In the genomic region with DNA sequence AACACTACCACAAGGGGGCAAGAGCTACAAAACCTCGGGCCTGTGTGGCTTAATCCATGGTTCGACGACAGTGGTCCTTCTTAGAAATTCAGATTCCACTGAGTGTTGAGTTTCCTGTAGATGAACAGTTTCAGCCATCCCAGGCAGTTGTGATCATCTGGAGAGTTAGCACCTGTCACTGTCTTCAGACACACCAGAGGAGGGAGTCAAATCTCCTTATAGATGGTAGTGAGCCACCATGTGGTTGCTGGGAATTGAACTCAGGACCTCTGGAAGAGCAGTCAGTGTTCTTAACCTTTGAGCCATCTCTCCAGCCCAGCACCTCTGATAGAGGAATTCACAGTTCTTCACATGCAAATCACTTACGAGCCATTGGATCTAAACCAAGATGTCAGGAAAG, we compare ENCODE assay signal across 20 mouse cellular contexts. TPM values are rescaled to one million over a fixed set of nuclear protein-coding genes. Genes with fewer than 3 reads are reported as not detected.
"Had no signal": no experiment of that assay in that cellular context is flagged by ENCODE, and none has a peak within 500 bp of the region (broad histone marks: within the 10 kb centered on the region; RNA-seq: fewer than 3 reads in every experiment).

No protein-coding gene starts in this region.

- DNase-seq: lung, adult 2 months; lung, postnatal 14 days; lung, postnatal 36 days; midbrain, embryonic 14.5 days; right cerebral cortex, postnatal 14 days; thymus, adult 2 months; thymus, postnatal 25 days; thymus, postnatal 4 days had no signal

- H3K9ac ChIP-seq: lung, embryonic 15.5 days; midbrain, embryonic 12.5 days; neural tube, embryonic 12.5 days; stomach, embryonic 15.5 days had no signal

- H3K27me3 ChIP-seq: lung, embryonic 15.5 days; midbrain, embryonic 12.5 days; neural tube, embryonic 12.5 days; stomach, embryonic 15.5 days had no signal

- H3K27ac ChIP-seq: lung, embryonic 15.5 days; macrophage; midbrain, embryonic 12.5 days; neural tube, embryonic 12.5 days; stomach, embryonic 15.5 days; stomach, postnatal 0 days had no signal

- H3K4me2 ChIP-seq: lung, embryonic 15.5 days; midbrain, embryonic 12.5 days; neural tube, embryonic 12.5 days; stomach, embryonic 15.5 days had no signal

- H3K36me3 ChIP-seq: lung, embryonic 15.5 days had no signal

- H3K9me3 ChIP-seq: lung, embryonic 15.5 days; megakaryocyte, embryonic 14.5 days; midbrain, embryonic 12.5 days; neural tube, embryonic 12.5 days; stomach, embryonic 15.5 days had no signal

- H3K4me3 ChIP-seq: lung, embryonic 15.5 days; megakaryocyte, embryonic 14.5 days; midbrain, embryonic 12.5 days; neural tube, embryonic 12.5 days; stomach, embryonic 15.5 days had no signal

- H3K4me1 ChIP-seq: lung, embryonic 15.5 days; stomach, embryonic 15.5 days had no signal

RNA-seq across cellular contexts. Expression of gene Rfx4, which starts 28.1 kb away (rescaled TPM):
- total RNA-seq: megakaryocyte progenitor cell, adult 5-6 weeks; monocyte, adult 5-6 weeks; neutrophil, adult 5-6 weeks had no signal
- polyA plus RNA-seq: lung, embryonic 15.5 days; lung, postnatal 0 days; macrophage; spleen, adult 2 months; stomach, postnatal 0 days had no signal
